Mouse (Mus musculus) thymus, adult 2 months (tissue): Measurements from ENCODE around the gene Agrp.

Experiments used
- CTCF ChIP-seq: fragments of 200-500 bp; IDR thresholded peaks from 2 replicates; pipeline ENCODE4 v1.5.1; 2012; ENCODE audit warnings: mild to moderate bottlenecking, control low read depth, low read length, moderate library complexity, borderline replicate concordance; ENCODE audit not compliant: control insufficient read depth, poor library complexity, insufficient read depth; ENCODE audit errors: extremely low read depth
- POLR2A ChIP-seq: fragments of 200-500 bp; IDR thresholded peaks from 2 replicates; pipeline ENCODE4 v1.6.1; 2012; ENCODE audit warnings: mild to moderate bottlenecking, low read length, control low read depth, moderate library complexity; ENCODE audit not compliant: control insufficient read depth, poor library complexity, insufficient read depth; ENCODE audit errors: extremely low read depth

- no peak for TF ChIP-seq CTCF
- no peak for TF ChIP-seq POLR2A
Measured at GRCm38 (mm10) chr8:105521995-105522769, 115.0 kb downstream of the Agrp start.
